ENCODE assay signal across 8 mouse cellular contexts in genomic region chr1:119503808-119504207, GRCm38 (mm10). TPM values are rescaled to one million over a fixed set of nuclear protein-coding genes. Genes with fewer than 3 reads are reported as not detected.
A peak's percentile ranks its signal among the peaks of the same experiment; 100 is the strongest.
DNase-seq lines count a peak whose midpoint lies in the region; ATAC-seq lines count a peak whose summit lies in the region.

No protein-coding gene starts in this region.

- DNase-seq in cerebellum, postnatal 25 days, result peak; percentile 29 to 31
- no peak for DNase-seq in cerebellum, postnatal 14 days
- peak; percentile 49 for DNase-seq in 416B (ENCODE audit: low read depth)
- DNase-seq in natural killer cell, adult 2 months (ENCODE audit: low spot score in 2 of 2), result no peak
- no peak for DNase-seq in gastrocnemius, postnatal 14 days

- peak overlapping the region; percentile 83 for H3K9ac ChIP-seq in forebrain, embryonic 13.5 days
- peak overlapping the region; percentile 58 for H3K9ac ChIP-seq in liver, embryonic 15.5 days

- no peaks in the 10 kb centered on the region; the same call in 1 of the 2 replicates for H3K9me3 ChIP-seq in forebrain, embryonic 13.5 days (replicated peaks)
- H3K9me3 ChIP-seq in liver, embryonic 15.5 days (replicated peaks), result no peaks in the 10 kb centered on the region

- 26% methylated on average over 5 of the region's 5 CpGs for WGBS in forebrain, embryonic 13.5 days
- 17% methylated on average over 5 of the region's 5 CpGs for WGBS in liver, embryonic 15.5 days (ENCODE audit: insufficient replicate concordance)

- intact Hi-C loops in gastrocnemius, postnatal 14 days (cut with DNase I; ENCODE audit: low total_unique reads), result no loop called here

- peaks cover 10% of the 10 kb centered on the region for H3K27me3 ChIP-seq in forebrain, embryonic 13.5 days
- H3K27me3 ChIP-seq in liver, embryonic 15.5 days, result peaks cover 25% of the 10 kb centered on the region

- peak overlapping the region; percentile 87 for H3K4me2 ChIP-seq in forebrain, embryonic 13.5 days
- peak overlapping the region; percentile 85 for H3K4me2 ChIP-seq in liver, embryonic 15.5 days

- no peak for ATAC-seq in forebrain, embryonic 13.5 days
- ATAC-seq in liver, embryonic 15.5 days (ENCODE audit: insufficient read depth), result no peak
- ATAC-seq in monocyte, adult 5-6 weeks (replicated peaks; ENCODE audit: insufficient number of reproducible peaks, low FRiP score, low TSS enrichment, poor library complexity, severe bottlenecking), result no peak

- H3K36me3 ChIP-seq in forebrain, embryonic 13.5 days (ENCODE audit: poor library complexity, severe bottlenecking), result peaks cover 5% of the 10 kb centered on the region; the same call in 1 of the 2 replicates
- peaks cover 4% of the 10 kb centered on the region; the same call in 1 of the 2 replicates for H3K36me3 ChIP-seq in liver, embryonic 15.5 days (replicated peaks)

- peaks cover 32% of the 10 kb centered on the region for H3K4me1 ChIP-seq in forebrain, embryonic 13.5 days
- H3K4me1 ChIP-seq in liver, embryonic 15.5 days (replicated peaks), result peaks cover 50% of the 10 kb centered on the region

- peak overlapping the region; percentile 78 for H3K4me3 ChIP-seq in forebrain, embryonic 13.5 days
- peak overlapping the region; percentile 66 for H3K4me3 ChIP-seq in liver, embryonic 15.5 days (replicated peaks)

- no peak overlapping the region for H3K27ac ChIP-seq in forebrain, embryonic 13.5 days
- peak overlapping the region; percentile 76 for H3K27ac ChIP-seq in liver, embryonic 15.5 days (replicated peaks)

RNA-seq across cellular contexts. Expression of gene Ralb, which starts 0.8 kb away (rescaled TPM):
- polyA plus RNA-seq in forebrain, embryonic 13.5 days (2015; fragmentation: Nextera tagmentation; extraction: Ambion mirVana), result 51.0 and 52.5 TPM in 2 replicates
- polyA plus RNA-seq in liver, embryonic 15.5 days (2015; fragmentation: Nextera tagmentation; extraction: Ambion mirVana), result 37.5 and 38.6 TPM in 2 replicates
- total RNA-seq in monocyte, adult 5-6 weeks (2017), result 31.2 to 45.9 TPM (median 45.4 TPM) in 3 replicates
- total RNA-seq in gastrocnemius, postnatal 14 days (2021), result 10 to 100 TPM; 17.2 to 18.9 TPM

RNA-seq across cellular contexts. Expression of gene Tmem185b, which starts 22.2 kb away (rescaled TPM):
- 18.7 and 19.1 TPM in 2 replicates for polyA plus RNA-seq in forebrain, embryonic 13.5 days (2015; fragmentation: Nextera tagmentation; extraction: Ambion mirVana)
- polyA plus RNA-seq in liver, embryonic 15.5 days (2015; fragmentation: Nextera tagmentation; extraction: Ambion mirVana), result 7.9 TPM in 2 replicates
- 12.0 to 22.8 TPM (median 15.4 TPM) in 3 replicates for total RNA-seq in monocyte, adult 5-6 weeks (2017)
- total RNA-seq in gastrocnemius, postnatal 14 days (2021), result 1 to 10 TPM; 5.5 to 5.9 TPM

Comparison
In these comparisons a context has a peak if more than half of its experiments do, and no peak if none do; other contexts are left out.
1. DNase-seq: peak in cerebellum, postnatal 25 days (2 of 2) and 416B (single experiment); none in cerebellum, postnatal 14 days (0 of 2), natural killer cell, adult 2 months (0 of 2) and gastrocnemius, postnatal 14 days (single experiment).